Mouse (Mus musculus) hindbrain, postnatal 0 days (tissue): Measurements from ENCODE around the gene Gm20388. TPM values are rescaled to one million over a fixed set of nuclear protein-coding genes. Genes with fewer than 3 reads are reported as not detected.

Experiments
- ATAC-seq: fragments of 200-750 bp; cut with Nextera tagmentation; 2 replicates; pipeline ENCODE4 v1.8.0; 2017; ENCODE audit warnings: mild to moderate bottlenecking, moderate TSS enrichment, moderate library complexity
- DNase-seq: peaks from one replicate; pipeline ENCODE4 v3.0.0-alpha.2; 2015; ENCODE audit warnings: low spot score
- H3K27ac ChIP-seq: fragments of 300-500 bp; sonication (generic); 2 replicates; pipeline ENCODE4 v1.5.1; 2014; ENCODE audit warnings: mild to moderate bottlenecking
- H3K27me3 ChIP-seq: fragments of 300-500 bp; sonication (generic); 2 replicates; pipeline ENCODE4 v1.6.1; 2014; ENCODE audit warnings: low read length, mixed read lengths; ENCODE audit not compliant: insufficient read depth
- H3K36me3 ChIP-seq: fragments of 300-500 bp; sonication (generic); 2 replicates; pipeline ENCODE4 v1.6.1; 2014; ENCODE audit warnings: low read length, mixed read lengths; ENCODE audit not compliant: insufficient read depth
- H3K4me1 ChIP-seq: fragments of 300-500 bp; sonication (generic); 2 replicates; pipeline ENCODE4 v1.6.1; 2014; ENCODE audit warnings: antibody characterized with exemption, low read length, mixed read lengths; ENCODE audit not compliant: insufficient read depth
- H3K4me2 ChIP-seq: fragments of 300-500 bp; sonication (generic); 2 replicates; pipeline ENCODE4 v1.6.1; 2014; ENCODE audit warnings: low read depth, mild to moderate bottlenecking, low read length, moderate library complexity, mixed read lengths
- H3K4me3 ChIP-seq: fragments of 300-500 bp; sonication (generic); 2 replicates; pipeline ENCODE4 v1.5.1; 2014; ENCODE audit warnings: low read length
- H3K9ac ChIP-seq: fragments of 300-500 bp; sonication (generic); replicated peaks from 2 replicates; pipeline ENCODE4 v1.6.1; 2014; ENCODE audit warnings: mild to moderate bottlenecking, low read length, moderate library complexity, mixed read lengths
- H3K9me3 ChIP-seq: fragments of 300-500 bp; sonication (generic); 2 replicates; pipeline ENCODE4 v1.6.1; 2016; ENCODE audit warnings: low read length, mixed read lengths
- CTCF ChIP-seq: IDR thresholded peaks from 2 replicates; pipeline ENCODE4 v1.5.1; 2016; ENCODE audit warnings: antibody characterized with exemption, control low read depth, low read depth
- WGBS: fragments of 180-500 bp; shearing (Covaris S2); extraction: QIAGEN DNeasy Blood & Tissue Kit; methylation state at CpG from one replicate; pipeline ENCODE4 v1.1.7; 2014; 5-methylcytosine and 5-hydroxymethylcytosine counted together
- polyA plus RNA-seq: library from polyadenylated mRNA; unstranded; fragments of >200 nt; fragmentation: Nextera tagmentation; extraction: Ambion mirVana; gene quantifications from 2 replicates; pipeline ENCODE4 v1.2.1, GENCODE M21; 2015
- total RNA-seq: library from RNA; depleted of rRNA; stranded (reverse); fragments of >200 nt; gene quantifications from 2 replicates; pipeline ENCODE4 v1.2.3, GENCODE M21; 2014

Gm20388 gene
- total and polyA plus RNA-seq, 2 experiments from 2014 or later, result 71.3 TPM; not detected in 1

- H3K9ac ChIP-seq, result no peak overlapping the region
- H3K9me3 ChIP-seq, result no peaks in the 10 kb centered on the region
- H3K4me2 ChIP-seq, result peak overlapping the region; percentile 41
- peaks cover 86% of the 10 kb centered on the region for H3K27me3 ChIP-seq
- TF ChIP-seq CTCF, result no peak
- H3K4me1 ChIP-seq, result peaks cover 3% of the 10 kb centered on the region; the same call in 1 of the 2 replicates
- no peaks in the 10 kb centered on the region for H3K36me3 ChIP-seq
- ATAC-seq (no peak), DNase-seq (no peak)
- WGBS, result 4% methylated on average over 55 of the region's 55 CpGs
- H3K27ac ChIP-seq, result no peak overlapping the region
- H3K4me3 ChIP-seq, result peak overlapping the region; percentile 2
Measured at GRCm38 (mm10) chr8:121128531-121129264, 1218.1 kb downstream of the Gm20388 start.

- H3K4me3 ChIP-seq, result no peak overlapping the region
- TF ChIP-seq CTCF, result no peak
- no peak overlapping the region for H3K27ac ChIP-seq
- H3K4me1 ChIP-seq, result peaks cover 3% of the 10 kb centered on the region; the same call in 1 of the 2 replicates
- DNase-seq, result no peak
- H3K36me3 ChIP-seq, result no peaks in the 10 kb centered on the region
- H3K9me3 ChIP-seq, result no peaks in the 10 kb centered on the region
- H3K4me2 ChIP-seq, result no peak overlapping the region; the same call in 1 of the 2 replicates
- no peak for ATAC-seq
- peaks cover 80% of the 10 kb centered on the region for H3K27me3 ChIP-seq
- 22% methylated on average over 16 of the region's 16 CpGs for whole genome bisulfite sequencing
- no peak overlapping the region for H3K9ac ChIP-seq
Measured at GRCm38 (mm10) chr8:121129265-121129940, 1218.8 kb downstream of the Gm20388 start.

- peak; percentile 72 for TF ChIP-seq CTCF
Measured at GRCm38 (mm10) chr8:121130522-121130921, 1219.9 kb downstream of the Gm20388 start.

GRCm38 (mm10) chr8:121132961-121133513, 1222.4 kb downstream of the Gm20388 start:
- Histone ChIP-seq H3K4me1 (no peaks in the 10 kb centered on the region; the same call in 1 of the 2 replicates), H3K4me3 (no peak overlapping the region), H3K27ac (no peak overlapping the region), H3K27me3 (peaks cover 45% of the 10 kb centered on the region), H3K9me3 (no peaks in the 10 kb centered on the region), H3K4me2 (no peak overlapping the region), H3K36me3 (no peaks in the 10 kb centered on the region), H3K9ac (no peak overlapping the region)
- no peak for TF ChIP-seq CTCF
- 66% methylated on average over 5 of the region's 5 CpGs for WGBS
- DNase-seq, result no peak
- no peak for ATAC-seq

More at GRCm38 (mm10) chr8:121130522-121130921, 1219.9 kb downstream of the Gm20388 start:
- ATAC-seq, result no peak
- Histone ChIP-seq H3K4me3 (no peak overlapping the region), H3K9ac (no peak overlapping the region), H3K27me3 (peaks cover 70% of the 10 kb centered on the region), H3K4me1 (peaks cover 3% of the 10 kb centered on the region; the same call in 1 of the 2 replicates), H3K27ac (no peak overlapping the region), H3K4me2 (no peak overlapping the region), H3K9me3 (no peaks in the 10 kb centered on the region), H3K36me3 (no peaks in the 10 kb centered on the region)
- WGBS, result 34% methylated on average over 5 of the region's 5 CpGs
- DNase-seq, result peak; percentile 52

GRCm38 (mm10) chr8:121134102-121134501, 1223.5 kb downstream of the Gm20388 start:
- 87% methylated on average over 10 of the region's 10 CpGs for WGBS
- no peaks in the 10 kb centered on the region for H3K9me3 ChIP-seq
- no peak for DNase-seq
- no peak for ATAC-seq
- no peak for TF ChIP-seq CTCF
- H3K36me3 ChIP-seq, result no peaks in the 10 kb centered on the region
- H3K4me1 ChIP-seq, result no peaks in the 10 kb centered on the region
- H3K27me3 ChIP-seq, result peaks cover 35% of the 10 kb centered on the region
- H3K4me3 ChIP-seq, result no peak overlapping the region
- H3K4me2 ChIP-seq, result no peak overlapping the region
- H3K27ac ChIP-seq, result no peak overlapping the region
- H3K9ac ChIP-seq, result no peak overlapping the region

- H3K9me3 ChIP-seq, result no peaks in the 10 kb centered on the region
- WGBS, result 89% methylated on average over 11 of the region's 11 CpGs
- no peak for TF ChIP-seq CTCF
- H3K27me3 ChIP-seq, result peaks cover 30% of the 10 kb centered on the region
- DNase-seq, result no peak
- no peaks in the 10 kb centered on the region for H3K4me1 ChIP-seq
- ATAC-seq, result no peak
- H3K4me2 ChIP-seq, result no peak overlapping the region
- H3K9ac ChIP-seq, result no peak overlapping the region
- no peak overlapping the region for H3K4me3 ChIP-seq
- no peaks in the 10 kb centered on the region for H3K36me3 ChIP-seq
- no peak overlapping the region for H3K27ac ChIP-seq
Measured at GRCm38 (mm10) chr8:121134512-121134911, 1223.9 kb downstream of the Gm20388 start.
